Mouse (Mus musculus) MEL (cell line): ENCODE measurements at regions not wholly inside any gene's neighbourhood (a gene's known extent, or its start where the extent isn't known, plus 50 kb on each side); places are given as distances from the start of the nearest gene placed in this dataset.

Source experiments
- DNase-seq: peaks from one replicate; pipeline ENCODE4 v3.0.0; 2011; ENCODE audit warnings: low read depth, low spot score
- H3K27ac ChIP-seq: 2 replicates; pipeline ENCODE4 v1.5.1; 2012; ENCODE audit warnings: low read depth, mild to moderate bottlenecking, control low read depth, low read length, moderate library complexity; ENCODE audit not compliant: control insufficient read depth
- H3K27me3 ChIP-seq, 2 experiments: fragments of 150-350 bp in 1 of 2; sonication (generic) in 1 of 2; 2 replicates each; pipeline ENCODE4 v1.6.1; 2012; ENCODE audit warnings: low read length in 2 of 2, mild to moderate bottlenecking in 2 of 2, improper control_type of control experiment in 1 of 2, moderate library complexity in 1 of 2; ENCODE audit not compliant: insufficient read depth in 2 of 2, control insufficient read depth in 1 of 2
- H3K36me3 ChIP-seq, 2 experiments: 2 replicates each; pipeline ENCODE4 v1.6.1; 2012 to 2014; ENCODE audit warnings: low read length in 2 of 2, improper control_type of control experiment in 1 of 2, inconsistent platforms in 1 of 2, mild to moderate bottlenecking in 1 of 2; ENCODE audit not compliant: insufficient read depth in 2 of 2, control insufficient read depth in 1 of 2
- H3K4me1 ChIP-seq, 2 experiments: fragments of 150-350 bp in 1 of 2; sonication (generic) in 1 of 2; 2 replicates each; pipeline ENCODE4 v1.6.1; 2012; ENCODE audit warnings: low read length in 2 of 2, improper control_type of control experiment in 1 of 2, mild to moderate bottlenecking in 1 of 2; ENCODE audit not compliant: insufficient read depth in 2 of 2, control insufficient read depth in 1 of 2
- H3K4me3 ChIP-seq, 2 experiments: fragments of 150-350 bp in 1 of 2; sonication (generic) in 1 of 2; 2 replicates each; pipeline ENCODE4 v1.5.1; 2012; ENCODE audit warnings: low read depth in 2 of 2, low read length in 2 of 2, mild to moderate bottlenecking in 2 of 2, moderate library complexity in 2 of 2, control low read depth in 1 of 2, improper control_type of control experiment in 1 of 2; ENCODE audit not compliant: control insufficient read depth in 1 of 2, insufficient read depth in 1 of 2
- H3K79me2 ChIP-seq: 2 replicates; pipeline ENCODE4 v1.6.1; 2012; ENCODE audit warnings: mild to moderate bottlenecking, low read length, moderate library complexity; ENCODE audit not compliant: control insufficient read depth, poor library complexity, insufficient read depth
- H3K9ac ChIP-seq: 2 replicates; pipeline ENCODE4 v1.6.1; 2012; ENCODE audit warnings: low read depth, mild to moderate bottlenecking, control low read depth, low read length, moderate library complexity; ENCODE audit not compliant: control insufficient read depth, poor library complexity, severe bottlenecking
- H3K9me3 ChIP-seq: fragments of 150-350 bp; sonication (generic); replicated peaks from 2 replicates; pipeline ENCODE4 v1.6.1; 2012; ENCODE audit warnings: mild to moderate bottlenecking, low read length, improper control_type of control experiment, moderate library complexity; ENCODE audit not compliant: insufficient read depth
- CHD1 ChIP-seq: IDR thresholded peaks from 2 replicates; pipeline ENCODE4 v1.6.1; 2012; ENCODE audit warnings: low read depth, mild to moderate bottlenecking, inconsistent platforms, low read length, improper control_type of control experiment
- CHD2 ChIP-seq: IDR thresholded peaks from 2 replicates; pipeline ENCODE4 v1.6.1; 2011; ENCODE audit warnings: low read length, improper control_type of control experiment
- E2F4 ChIP-seq: IDR thresholded peaks from 2 replicates; pipeline ENCODE4 v1.6.1; 2011; ENCODE audit warnings: low read depth, low read length, improper control_type of control experiment, borderline replicate concordance
- ELF1 ChIP-seq: IDR thresholded peaks from 2 replicates; pipeline ENCODE4 v1.6.1; 2014; ENCODE audit warnings: low read depth, mild to moderate bottlenecking, inconsistent platforms, low read length, improper control_type of control experiment, moderate library complexity
- ETS1 ChIP-seq: IDR thresholded peaks from 2 replicates; pipeline ENCODE4 v1.6.1; 2012; ENCODE audit warnings: low read depth, mild to moderate bottlenecking, inconsistent platforms, low read length, improper control_type of control experiment, moderate library complexity
- GABPA ChIP-seq: IDR thresholded peaks from 2 replicates; pipeline ENCODE4 v1.6.1; 2012; ENCODE audit warnings: low read depth, mild to moderate bottlenecking, inconsistent platforms, low read length, improper control_type of control experiment, moderate library complexity
- GATA1 ChIP-seq: IDR thresholded peaks from 2 replicates; pipeline ENCODE4 v1.6.1; 2011; ENCODE audit warnings: low read depth, low read length, improper control_type of control experiment
- HCFC1 ChIP-seq: IDR thresholded peaks from 2 replicates; pipeline ENCODE4 v1.6.1; 2012; ENCODE audit warnings: low read depth, mild to moderate bottlenecking, inconsistent platforms, low read length, improper control_type of control experiment, moderate library complexity
- KAT2A ChIP-seq: conservative IDR thresholded peaks from 2 replicates; pipeline ENCODE4 v1.6.1; 2012; ENCODE audit warnings: low read depth, low read length, improper control_type of control experiment, inconsistent platforms
- MAX ChIP-seq: IDR thresholded peaks from 2 replicates; pipeline ENCODE4 v1.6.1; 2011; ENCODE audit warnings: low read length, improper control_type of control experiment
- MEF2A ChIP-seq: IDR thresholded peaks from 2 replicates; pipeline ENCODE4 v1.6.1; 2014; ENCODE audit warnings: low read depth, mild to moderate bottlenecking, inconsistent platforms, low read length, improper control_type of control experiment; ENCODE audit not compliant: poor library complexity, insufficient replicate concordance, severe bottlenecking; ENCODE audit errors: extremely low read depth
- MYB ChIP-seq: IDR thresholded peaks from 2 replicates; pipeline ENCODE4 v1.6.1; 2011; ENCODE audit warnings: mild to moderate bottlenecking, low read depth, low read length, improper control_type of control experiment
- MYC ChIP-seq: IDR thresholded peaks from 2 replicates; pipeline ENCODE4 v1.6.1; 2011; ENCODE audit warnings: low read depth, mild to moderate bottlenecking, low read length, improper control_type of control experiment, moderate library complexity
- NRF1 ChIP-seq: IDR thresholded peaks from 2 replicates; pipeline ENCODE4 v1.6.1; 2014; ENCODE audit warnings: low read depth, mild to moderate bottlenecking, inconsistent platforms, low read length, improper control_type of control experiment, moderate library complexity; ENCODE audit not compliant: poor library complexity, insufficient read depth, severe bottlenecking
- POLR2AphosphoS2 ChIP-seq: IDR thresholded peaks from 2 replicates; pipeline ENCODE4 v1.6.1; 2011; ENCODE audit warnings: low read length, improper control_type of control experiment
- POLR2AphosphoS5 ChIP-seq: IDR thresholded peaks from 2 replicates; pipeline ENCODE4 v1.6.1; 2012; ENCODE audit warnings: low read depth, borderline replicate concordance, mild to moderate bottlenecking, inconsistent platforms, low read length, moderate library complexity, mixed read lengths
- RAD21 ChIP-seq: IDR thresholded peaks from 2 replicates; pipeline ENCODE4 v1.6.1; 2011; ENCODE audit warnings: mild to moderate bottlenecking, low read depth, low read length, improper control_type of control experiment
- RCOR1 ChIP-seq: IDR thresholded peaks from 2 replicates; pipeline ENCODE4 v1.6.1; 2012; ENCODE audit warnings: low read depth, mild to moderate bottlenecking, inconsistent platforms, low read length, improper control_type of control experiment
- SIN3A ChIP-seq: IDR thresholded peaks from 2 replicates; pipeline ENCODE4 v1.6.1; 2012; ENCODE audit warnings: low read length, improper control_type of control experiment, inconsistent platforms
- SMC3 ChIP-seq: IDR thresholded peaks from 2 replicates; pipeline ENCODE4 v1.6.1; 2011; ENCODE audit warnings: low read depth, low read length, improper control_type of control experiment
- TAL1 ChIP-seq: IDR thresholded peaks from 2 replicates; pipeline ENCODE4 v1.6.1; 2012; ENCODE audit warnings: mild to moderate bottlenecking, inconsistent platforms, low read length, moderate library complexity, mixed read lengths
- TCF12 ChIP-seq: IDR thresholded peaks from 2 replicates; pipeline ENCODE4 v1.6.1; 2014; ENCODE audit warnings: low read depth, mild to moderate bottlenecking, inconsistent platforms, low read length, improper control_type of control experiment, moderate library complexity
- USF2 ChIP-seq, 2 experiments: IDR thresholded peaks; 2 replicates each; pipeline ENCODE4 v1.6.1; 2011 to 2012; ENCODE audit warnings: improper control_type of control experiment in 2 of 2, low read length in 2 of 2, borderline replicate concordance in 1 of 2, inconsistent platforms in 1 of 2, low read depth in 1 of 2, mild to moderate bottlenecking in 1 of 2; ENCODE audit not compliant: insufficient read depth in 1 of 2
- ZC3H11A ChIP-seq: IDR thresholded peaks from 2 replicates; pipeline ENCODE4 v1.6.1; 2012; ENCODE audit warnings: low read depth, mild to moderate bottlenecking, inconsistent platforms, low read length, improper control_type of control experiment
- ZKSCAN1 ChIP-seq: IDR thresholded peaks from 2 replicates; pipeline ENCODE4 v1.6.1; 2012; ENCODE audit warnings: low read depth, mild to moderate bottlenecking, inconsistent platforms, low read length, improper control_type of control experiment, moderate library complexity
- ZMIZ1 ChIP-seq: IDR thresholded peaks from 2 replicates; pipeline ENCODE4 v1.6.1; 2012; ENCODE audit warnings: low read depth, mild to moderate bottlenecking, inconsistent platforms, low read length, improper control_type of control experiment, moderate library complexity
- ZNF384 ChIP-seq: IDR thresholded peaks from 2 replicates; pipeline ENCODE4 v1.6.1; 2012; ENCODE audit warnings: low read depth, mild to moderate bottlenecking, inconsistent platforms, low read length, improper control_type of control experiment

GRCm38 (mm10) chr2:166351984-166352383, 196.5 kb upstream of the Sulf2 start:
- H3K27me3 ChIP-seq = no peaks in the 10 kb centered on the region
- H3K79me2 ChIP-seq = no peaks in the 10 kb centered on the region
- H3K9ac ChIP-seq = no peak overlapping the region
- H3K9me3 ChIP-seq = no peaks in the 10 kb centered on the region
- no peak overlapping the region for H3K4me3 ChIP-seq
- H3K27ac ChIP-seq = no peak overlapping the region
- DNase-seq = no peak
- no peak for TF ChIP-seq CHD2
- TF ChIP-seq SIN3A = no peak
- TF ChIP-seq CHD1 = no peak
- TF ChIP-seq SMC3 = no peak
- no peak for TF ChIP-seq ZKSCAN1
- TF ChIP-seq GABPA = no peak
- TF ChIP-seq POLR2AphosphoS2 = no peak
- no peak for TF ChIP-seq GATA1
- TF ChIP-seq ETS1 = no peak
- no peak for TF ChIP-seq KAT2A
- TF ChIP-seq E2F4 = no peak
- no peak for TF ChIP-seq MEF2A
- H3K36me3 ChIP-seq = no peaks in the 10 kb centered on the region
- H3K4me1 ChIP-seq = no peaks in the 10 kb centered on the region

DNA sequence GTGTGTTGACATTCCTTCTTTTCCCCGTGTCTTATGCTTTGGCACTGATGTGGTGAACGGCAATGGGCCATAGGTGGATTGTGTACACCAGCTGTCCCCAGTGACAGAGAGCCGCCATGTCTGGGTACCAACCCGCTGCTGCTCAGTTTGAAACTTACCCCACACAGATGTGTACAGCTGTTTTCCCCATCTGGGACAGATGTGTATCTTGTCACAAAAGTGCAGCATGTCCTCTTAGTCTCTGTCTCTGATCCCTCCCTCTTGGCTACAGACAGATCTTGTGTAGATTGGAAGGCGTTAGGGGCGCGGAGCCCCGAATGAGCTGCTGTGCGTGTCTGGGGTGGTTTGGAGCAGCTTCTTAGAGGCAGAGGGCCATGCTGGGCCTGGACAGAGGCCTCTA, 196.1 kb upstream of the Sulf2 start:
- Histone ChIP-seq H3K9ac (no peak overlapping the region), H3K79me2 (no peaks in the 10 kb centered on the region), H3K4me3 (no peak overlapping the region), H3K4me1 (no peaks in the 10 kb centered on the region), H3K36me3 (no peaks in the 10 kb centered on the region), H3K27me3 (no peaks in the 10 kb centered on the region; a peak in 1 of 4 replicates), H3K9me3 (no peaks in the 10 kb centered on the region), H3K27ac (no peak overlapping the region)
- DNase-seq = no peak
- no peak for TF ChIP-seq POLR2AphosphoS2
- no peak for TF ChIP-seq RCOR1
- TF ChIP-seq TCF12 = no peak
- TF ChIP-seq CHD1 = no peak
- TF ChIP-seq MYB = no peak
- no peak for TF ChIP-seq HCFC1
- TF ChIP-seq ZC3H11A = no peak
- TF ChIP-seq TAL1 = no peak
- TF ChIP-seq ELF1 = no peak
- no peak for TF ChIP-seq NRF1
- no peak for TF ChIP-seq ETS1
- TF ChIP-seq MYC = no peak
- no peak for TF ChIP-seq ZNF384
- no peak for TF ChIP-seq USF2 (IDR thresholded peaks at IDR 0.05; ENCODE audit: borderline replicate concordance in 1 of 2, insufficient read depth in 1 of 2, low read depth in 1 of 2, low read length in 2 of 2)
- TF ChIP-seq POLR2AphosphoS5 = no peak
- no peak for TF ChIP-seq MAX
- no peak for TF ChIP-seq RAD21
- TF ChIP-seq ZMIZ1 = no peak
- no peak for TF ChIP-seq CHD2
